Mouse (Mus musculus) forebrain, embryonic 12.5 days (tissue): ENCODE measurements around the gene Ube2z. TPM values are rescaled to one million over a fixed set of nuclear protein-coding genes. Genes with fewer than 3 reads are reported as not detected.

Source experiments
- ATAC-seq: fragments of 200-750 bp; cut with Nextera tagmentation; 2 replicates; pipeline ENCODE4 v1.8.0; 2017; ENCODE audit warnings: moderate TSS enrichment; ENCODE audit not compliant: low FRiP score
- H3K27ac ChIP-seq: fragments of 300-500 bp; sonication (generic); 2 replicates; pipeline ENCODE4 v1.5.1; 2016; ENCODE audit warnings: mild to moderate bottlenecking
- H3K27me3 ChIP-seq: fragments of 300-500 bp; sonication (generic); 2 replicates; pipeline ENCODE4 v1.6.1; 2016; ENCODE audit warnings: mild to moderate bottlenecking
- H3K36me3 ChIP-seq: fragments of 300-500 bp; sonication (generic); replicated peaks from 2 replicates; pipeline ENCODE4 v1.6.1; 2016; ENCODE audit warnings: mild to moderate bottlenecking
- H3K4me1 ChIP-seq: fragments of 300-500 bp; sonication (generic); 2 replicates; pipeline ENCODE4 v1.6.1; 2016
- H3K4me2 ChIP-seq: fragments of 300-500 bp; sonication (generic); 2 replicates; pipeline ENCODE4 v1.6.1; 2016; ENCODE audit warnings: mild to moderate bottlenecking, moderate library complexity
- H3K4me3 ChIP-seq: fragments of 300-500 bp; sonication (generic); replicated peaks from 2 replicates; pipeline ENCODE4 v1.5.1; 2016; ENCODE audit warnings: mild to moderate bottlenecking
- H3K9ac ChIP-seq: fragments of 300-500 bp; sonication (generic); 2 replicates; pipeline ENCODE4 v1.6.1; 2016; ENCODE audit warnings: mild to moderate bottlenecking
- H3K9me3 ChIP-seq: fragments of 300-500 bp; sonication (generic); 2 replicates; pipeline ENCODE4 v1.6.1; 2016
- WGBS: fragments of 180-500 bp; shearing (Covaris S2); methylation state at CpG from one replicate; pipeline ENCODE4 v1.1.7; 2016; 5-methylcytosine and 5-hydroxymethylcytosine counted together
- polyA plus RNA-seq: library from polyadenylated mRNA; unstranded; fragments of >200 nt; fragmentation: Nextera tagmentation; extraction: Ambion mirVana; gene quantifications from 2 replicates; pipeline ENCODE4 v1.2.1, GENCODE M21; 2016

Ube2z gene
- polyA plus RNA-seq, 1 experiment from 2014 or later = 30.4 TPM

GRCm38 (mm10) chr11:96075509-96076220 is 10.5 kb upstream of the Ube2z start, which contains the start of gene Atp5g1:
Atp5g1 (minus strand) TSS chr11:96075670.
- Histone ChIP-seq H3K9me3 (no peaks in the 10 kb centered on the region), H3K9ac (peak within 1 kb of the TSS; percentile 77), H3K4me3 (peak within 1 kb of the TSS; percentile 72), H3K36me3 (peaks cover 22% of the 10 kb centered on the region), H3K27ac (peak within 1 kb of the TSS; percentile 73), H3K27me3 (no peaks in the 10 kb centered on the region; the same call in 1 of the 2 replicates), H3K4me2 (peak within 1 kb of the TSS; percentile 75), H3K4me1 (peaks cover 13% of the 10 kb centered on the region)
- ATAC-seq = peak; percentile 98
- WGBS = under 1% methylated on average over 37 of the region's 37 CpGs

- under 1% methylated on average over 15 of the region's 15 CpGs for WGBS
- Histone ChIP-seq H3K4me3 (peak overlapping the region; percentile 72), H3K9ac (peak overlapping the region; percentile 77), H3K4me1 (peaks cover 13% of the 10 kb centered on the region), H3K27ac (peak overlapping the region; percentile 57), H3K4me2 (peak overlapping the region; percentile 75), H3K9me3 (no peaks in the 10 kb centered on the region), H3K36me3 (peaks cover 27% of the 10 kb centered on the region), H3K27me3 (no peaks in the 10 kb centered on the region; the same call in 1 of the 2 replicates)
- 0 out of 2 replicates have a peak, but pooled peaks have one; percentile 12 for ATAC-seq
Measured at GRCm38 (mm10) chr11:96075177-96075508, 10.0 kb upstream of the Ube2z start.

GRCm38 (mm10) chr11:96074351-96075176 is 9.4 kb upstream of the Ube2z start:
- Histone ChIP-seq H3K4me1 (peaks cover 13% of the 10 kb centered on the region), H3K27me3 (no peaks in the 10 kb centered on the region; the same call in 1 of the 2 replicates), H3K9ac (peak overlapping the region; percentile 77), H3K27ac (peak overlapping the region; percentile 57), H3K4me3 (peak overlapping the region; percentile 72), H3K4me2 (peak overlapping the region; percentile 75), H3K36me3 (peaks cover 32% of the 10 kb centered on the region), H3K9me3 (no peaks in the 10 kb centered on the region)
- WGBS = 34% methylated on average over 17 of the region's 17 CpGs
- no peak for ATAC-seq

GRCm38 (mm10) chr11:96073295-96073993 is 8.3 kb upstream of the Ube2z start:
- Histone ChIP-seq H3K4me1 (peaks cover 13% of the 10 kb centered on the region), H3K4me3 (no peak overlapping the region), H3K9ac (no peak overlapping the region), H3K4me2 (no peak overlapping the region; the same call in 1 of the 2 replicates), H3K9me3 (no peaks in the 10 kb centered on the region), H3K36me3 (peaks cover 32% of the 10 kb centered on the region), H3K27ac (no peak overlapping the region), H3K27me3 (no peaks in the 10 kb centered on the region; the same call in 1 of the 2 replicates)
- WGBS = 90% methylated on average over 9 of the region's 9 CpGs
- ATAC-seq = no peak

GRCm38 (mm10) chr11:96071013-96071412 is 5.8 kb upstream of the Ube2z start:
- peaks cover 32% of the 10 kb centered on the region for H3K36me3 ChIP-seq
- no peak overlapping the region for H3K27ac ChIP-seq
- ATAC-seq = no peak
- H3K9ac ChIP-seq = no peak overlapping the region
- no peak overlapping the region for H3K4me3 ChIP-seq
- H3K4me2 ChIP-seq = no peak overlapping the region
- 97% methylated on average over 1 of the region's 1 CpGs for WGBS
- H3K4me1 ChIP-seq = peaks cover 13% of the 10 kb centered on the region
- no peaks in the 10 kb centered on the region for H3K9me3 ChIP-seq
- no peaks in the 10 kb centered on the region for H3K27me3 ChIP-seq

- 96% methylated on average over 7 of the region's 7 CpGs for WGBS
- no peaks in the 10 kb centered on the region for H3K9me3 ChIP-seq
- H3K36me3 ChIP-seq = peaks cover 32% of the 10 kb centered on the region
- H3K4me1 ChIP-seq = peaks cover 17% of the 10 kb centered on the region
- H3K27ac ChIP-seq = no peak overlapping the region
- H3K4me2 ChIP-seq = no peak overlapping the region
- H3K4me3 ChIP-seq = no peak overlapping the region
- no peaks in the 10 kb centered on the region for H3K27me3 ChIP-seq
- no peak overlapping the region for H3K9ac ChIP-seq
- ATAC-seq = no peak
Measured at GRCm38 (mm10) chr11:96070353-96070752, 5.2 kb upstream of the Ube2z start.

GRCm38 (mm10) chr11:96068231-96068630 is 3.0 kb upstream of the Ube2z start:
- no peaks in the 10 kb centered on the region for H3K9me3 ChIP-seq

GRCm38 (mm10) chr11:96064521-96065214 is 520 bp downstream of the Ube2z start:
- Histone ChIP-seq H3K4me3 (peak overlapping the region; percentile 97), H3K27me3 (no peaks in the 10 kb centered on the region), H3K36me3 (peaks cover 23% of the 10 kb centered on the region), H3K4me2 (peak overlapping the region; percentile 89), H3K9me3 (no peaks in the 10 kb centered on the region), H3K4me1 (peaks cover 25% of the 10 kb centered on the region), H3K27ac (peak overlapping the region; percentile 75), H3K9ac (peak overlapping the region; percentile 94)
- under 1% methylated on average over 49 of the region's 64 CpGs for WGBS
- peak; percentile 71 for ATAC-seq

More at GRCm38 (mm10) chr11:96068231-96068630, 3.0 kb upstream of the Ube2z start:
- Histone ChIP-seq H3K27ac (no peak overlapping the region), H3K27me3 (no peaks in the 10 kb centered on the region), H3K4me1 (peaks cover 16% of the 10 kb centered on the region), H3K4me3 (no peak overlapping the region), H3K36me3 (peaks cover 25% of the 10 kb centered on the region), H3K9ac (no peak overlapping the region), H3K4me2 (no peak overlapping the region)
- ATAC-seq = no peak
- 87% methylated on average over 5 of the region's 5 CpGs for WGBS

GRCm38 (mm10) chr11:96058309-96058708 is 6.9 kb downstream of the Ube2z start:
- no peak overlapping the region for H3K27ac ChIP-seq
- H3K9me3 ChIP-seq = no peaks in the 10 kb centered on the region
- no peaks in the 10 kb centered on the region for H3K27me3 ChIP-seq
- no peak for ATAC-seq
- 93% methylated on average over 4 of the region's 4 CpGs for WGBS
- H3K36me3 ChIP-seq = peaks cover 80% of the 10 kb centered on the region
- H3K4me3 ChIP-seq = no peak overlapping the region
- H3K4me1 ChIP-seq = peaks cover 10% of the 10 kb centered on the region
- no peak overlapping the region for H3K4me2 ChIP-seq
- H3K9ac ChIP-seq = no peak overlapping the region

- Histone ChIP-seq H3K4me2 (no peak overlapping the region), H3K4me1 (no peaks in the 10 kb centered on the region), H3K4me3 (no peak overlapping the region), H3K27ac (no peak overlapping the region), H3K36me3 (peaks cover 94% of the 10 kb centered on the region), H3K9me3 (no peaks in the 10 kb centered on the region), H3K27me3 (no peaks in the 10 kb centered on the region), H3K9ac (no peak overlapping the region)
- no peak for ATAC-seq
- 93% methylated on average over 3 of the region's 3 CpGs for whole genome bisulfite sequencing
Measured at GRCm38 (mm10) chr11:96050854-96051253, 14.3 kb downstream of the Ube2z start.

GRCm38 (mm10) chr11:96049939-96050338 is 15.2 kb downstream of the Ube2z start:
- Histone ChIP-seq H3K27ac (no peak overlapping the region), H3K4me1 (no peaks in the 10 kb centered on the region), H3K36me3 (peaks cover 91% of the 10 kb centered on the region), H3K27me3 (no peaks in the 10 kb centered on the region), H3K4me2 (no peak overlapping the region), H3K4me3 (no peak overlapping the region), H3K9ac (no peak overlapping the region), H3K9me3 (no peaks in the 10 kb centered on the region)
- no peak for ATAC-seq
- WGBS = 75% methylated on average over 4 of the region's 4 CpGs
